Mouse (Mus musculus) megakaryocyte, embryonic 14.5 days (primary cell): ENCODE results near the gene Glis1. TPM values are rescaled to one million over a fixed set of nuclear protein-coding genes. Genes with fewer than 3 reads are reported as not detected.
A peak's percentile ranks its signal among the peaks of the same experiment; 100 is the strongest.

Source experiments
- H3K27me3 ChIP-seq: replicated peaks from 2 replicates; pipeline ENCODE3; 2012; ENCODE audit warnings: inconsistent platforms
- H3K36me3 ChIP-seq: replicated peaks from 2 replicates; pipeline ENCODE3; 2012; ENCODE audit warnings: low read length, inconsistent platforms, mixed read lengths
- H3K4me1 ChIP-seq: 2 replicates; pipeline ENCODE4 v1.6.1; 2012; ENCODE audit warnings: inconsistent platforms
- H3K4me3 ChIP-seq: replicated peaks from 2 replicates; pipeline ENCODE3; 2012; ENCODE audit warnings: moderate library complexity, mild to moderate bottlenecking, inconsistent platforms
- H3K9me3 ChIP-seq: 2 replicates; pipeline ENCODE4 v1.6.1; 2012; ENCODE audit warnings: inconsistent platforms
- FLI1 ChIP-seq: IDR thresholded peaks from 2 replicates; pipeline ENCODE4 v1.6.1; 2012; ENCODE audit warnings: low read length, inconsistent platforms, mixed read lengths
- GATA1 ChIP-seq: IDR thresholded peaks from 3 replicates; pipeline ENCODE4 v1.6.1; 2012; ENCODE audit warnings: mixed read lengths, low read length, inconsistent platforms, borderline replicate concordance
- polyA plus RNA-seq: library from polyadenylated mRNA; stranded (reverse); fragments of >175 nt; gene quantifications from 2 replicates; pipeline ENCODE4 v1.2.3, GENCODE M21; 2012; ENCODE audit warnings: low replicate concordance; ENCODE audit not compliant: insufficient read depth

Glis1 gene
- polyA plus RNA-seq, 1 experiment = 0.68 TPM

GRCm38 (mm10) chr4:107605964-107606602, 171.7 kb downstream of the Glis1 start:
- Histone ChIP-seq H3K4me3 (peak overlapping the region; percentile 79), H3K27me3 (peaks cover 95% of the 10 kb centered on the region), H3K36me3 (no peaks in the 10 kb centered on the region), H3K9me3 (no peaks in the 10 kb centered on the region), H3K4me1 (peaks cover 37% of the 10 kb centered on the region)
- TF ChIP-seq GATA1 (no peak), FLI1 (no peak)

GRCm38 (mm10) chr4:107609775-107610174, 175.4 kb downstream of the Glis1 start:
- peaks cover 37% of the 10 kb centered on the region for H3K4me1 ChIP-seq
- no peaks in the 10 kb centered on the region for H3K36me3 ChIP-seq
- TF ChIP-seq GATA1 (no peak), FLI1 (no peak)
- peaks cover 95% of the 10 kb centered on the region for H3K27me3 ChIP-seq
- no peaks in the 10 kb centered on the region for H3K9me3 ChIP-seq
- no peak overlapping the region for H3K4me3 ChIP-seq

GRCm38 (mm10) chr4:107611888-107612650, 177.7 kb downstream of the Glis1 start:
- no peaks in the 10 kb centered on the region for H3K9me3 ChIP-seq
- peaks cover 18% of the 10 kb centered on the region for H3K4me1 ChIP-seq
- H3K4me3 ChIP-seq = no peak overlapping the region
- TF ChIP-seq FLI1 (no peak), GATA1 (no peak)
- H3K27me3 ChIP-seq = peaks cover 100% of the 10 kb centered on the region
- H3K36me3 ChIP-seq = no peaks in the 10 kb centered on the region

- H3K9me3 ChIP-seq = no peaks in the 10 kb centered on the region
- H3K4me3 ChIP-seq = no peak overlapping the region
- H3K36me3 ChIP-seq = no peaks in the 10 kb centered on the region
- TF ChIP-seq GATA1 = no peak
- TF ChIP-seq FLI1 = no peak
- H3K4me1 ChIP-seq = 0 out of 2 replicates have a peak, but pooled peaks cover 4% of the 10 kb centered on the region
- peaks cover 99% of the 10 kb centered on the region for H3K27me3 ChIP-seq
Observed at GRCm38 (mm10) chr4:107617596-107618230, 183.3 kb downstream of the Glis1 start.

GRCm38 (mm10) chr4:107619487-107619886, 185.1 kb downstream of the Glis1 start:
- no peaks in the 10 kb centered on the region for H3K36me3 ChIP-seq
- no peaks in the 10 kb centered on the region for H3K9me3 ChIP-seq
- peaks cover 99% of the 10 kb centered on the region for H3K27me3 ChIP-seq
- TF ChIP-seq GATA1 (no peak), FLI1 (no peak)
- H3K4me1 ChIP-seq = 0 out of 2 replicates have a peak, but pooled peaks cover 4% of the 10 kb centered on the region
- H3K4me3 ChIP-seq = no peak overlapping the region

GRCm38 (mm10) chr4:107621366-107621765, 187.0 kb downstream of the Glis1 start:
- H3K4me3 ChIP-seq = no peak overlapping the region
- no peaks in the 10 kb centered on the region for H3K9me3 ChIP-seq
- peaks cover 99% of the 10 kb centered on the region for H3K27me3 ChIP-seq
- no peaks in the 10 kb centered on the region for H3K36me3 ChIP-seq
- no peak for TF ChIP-seq GATA1
- no peak for TF ChIP-seq FLI1
- no peaks in the 10 kb centered on the region for H3K4me1 ChIP-seq

- no peak for TF ChIP-seq GATA1
- no peak for TF ChIP-seq FLI1
- no peaks in the 10 kb centered on the region for H3K9me3 ChIP-seq
- H3K4me3 ChIP-seq = no peak overlapping the region
- H3K4me1 ChIP-seq = no peaks in the 10 kb centered on the region
- no peaks in the 10 kb centered on the region for H3K36me3 ChIP-seq
- H3K27me3 ChIP-seq = peaks cover 99% of the 10 kb centered on the region
Observed at GRCm38 (mm10) chr4:107622296-107622695, 187.9 kb downstream of the Glis1 start.

- no peaks in the 10 kb centered on the region for H3K9me3 ChIP-seq
- no peaks in the 10 kb centered on the region for H3K4me1 ChIP-seq
- H3K27me3 ChIP-seq = peaks cover 100% of the 10 kb centered on the region
- TF ChIP-seq GATA1 = no peak
- no peak for TF ChIP-seq FLI1
- no peaks in the 10 kb centered on the region for H3K36me3 ChIP-seq
- H3K4me3 ChIP-seq = no peak overlapping the region
Observed at GRCm38 (mm10) chr4:107623916-107624315, 189.5 kb downstream of the Glis1 start.

- Histone ChIP-seq H3K36me3 (no peaks in the 10 kb centered on the region), H3K4me3 (no peak overlapping the region), H3K4me1 (no peaks in the 10 kb centered on the region), H3K9me3 (no peaks in the 10 kb centered on the region), H3K27me3 (peaks cover 100% of the 10 kb centered on the region)
- no peak for TF ChIP-seq FLI1
- TF ChIP-seq GATA1 = no peak
Observed at GRCm38 (mm10) chr4:107624951-107625350, 190.6 kb downstream of the Glis1 start.

GRCm38 (mm10) chr4:107628226-107628625, 193.8 kb downstream of the Glis1 start:
- no peaks in the 10 kb centered on the region for H3K36me3 ChIP-seq
- H3K4me1 ChIP-seq = no peaks in the 10 kb centered on the region
- H3K4me3 ChIP-seq = no peak overlapping the region
- no peaks in the 10 kb centered on the region for H3K9me3 ChIP-seq
- peaks cover 99% of the 10 kb centered on the region for H3K27me3 ChIP-seq
- no peak for TF ChIP-seq GATA1
- TF ChIP-seq FLI1 = no peak
